Mouse (Mus musculus): ENCODE results near the gene Spty2d1. TPM values are rescaled to one million over a fixed set of nuclear protein-coding genes. Genes with fewer than 3 reads are reported as not detected.

Gene Spty2d1
- polyA plus RNA-seq (2014; fragmentation: Nextera tagmentation; extraction: Ambion mirVana), result 12.0 and 12.3 TPM in 2 replicates

DNA sequence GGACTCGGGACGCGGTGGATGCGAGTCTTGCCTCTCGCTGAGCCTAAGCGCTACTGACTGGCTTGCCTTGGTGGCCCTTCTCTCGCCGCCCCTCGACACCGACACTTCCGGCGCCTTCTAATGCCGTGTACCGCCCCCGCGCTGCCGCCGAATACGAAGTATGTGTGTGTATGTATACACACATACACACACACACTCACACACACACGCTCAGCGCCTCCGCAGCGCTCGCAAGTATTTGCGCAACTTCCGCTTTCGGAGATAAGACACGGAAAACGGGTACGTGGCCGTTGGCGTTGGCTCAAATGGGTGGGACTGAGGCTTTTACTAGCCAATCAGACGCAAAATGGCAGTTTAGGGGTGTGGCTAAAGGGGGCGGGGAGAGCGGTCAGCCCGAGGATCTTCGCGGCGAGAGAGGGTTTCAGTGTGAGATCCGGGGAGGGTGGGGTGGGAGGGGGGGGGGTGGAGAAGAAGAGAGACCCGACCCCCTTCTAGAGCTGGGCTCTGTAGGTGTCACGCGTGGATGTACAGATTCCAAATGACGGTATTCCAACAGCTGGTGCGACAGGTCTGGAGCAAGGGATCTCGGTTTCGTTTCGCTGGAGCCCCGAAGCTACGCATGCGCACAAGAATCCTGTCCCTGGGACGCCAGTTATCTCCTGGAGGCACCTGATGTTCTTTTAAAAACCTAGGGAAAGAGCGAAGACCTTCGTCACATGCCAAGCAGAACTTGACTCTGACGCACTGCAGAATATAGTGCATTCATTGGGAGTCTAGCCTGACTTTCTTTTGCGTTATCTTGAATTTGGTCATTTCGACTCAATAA is at the start of gene Spty2d1:
Spty2d1 (minus strand) TSS at position 244 of the 826 bp plus-strand sequence.
- no peaks in the 10 kb centered on the region for H3K27me3 ChIP-seq (ENCODE audit: control insufficient read depth, insufficient read depth, low read length)
- H3K27ac ChIP-seq (ENCODE audit: low read depth, low read length), result peak within 1 kb of the TSS; percentile 75
- 1% methylated on average over 54 of the region's 57 CpGs for WGBS
- no peaks in the 10 kb centered on the region for H3K9me3 ChIP-seq (ENCODE audit: control insufficient read depth, low read length)
- no peaks in the 10 kb centered on the region for H3K4me1 ChIP-seq (replicated peaks; ENCODE audit: control insufficient read depth, insufficient read depth, low read length)
- DNase-seq (ENCODE audit: low spot score) (peak; percentile 95), ATAC-seq (ENCODE audit: low FRiP score) (peak; percentile 97)
- peak within 1 kb of the TSS; percentile 68 for H3K9ac ChIP-seq (ENCODE audit: low read depth, low read length)
- peak within 1 kb of the TSS; percentile 74 for H3K4me3 ChIP-seq (ENCODE audit: low read depth, low read length)
- H3K4me2 ChIP-seq (replicated peaks; ENCODE audit: low read depth, low read length), result peak within 1 kb of the TSS; percentile 64
- no peaks in the 10 kb centered on the region for H3K36me3 ChIP-seq (ENCODE audit: control insufficient read depth, insufficient read depth, low read length)

DNA sequence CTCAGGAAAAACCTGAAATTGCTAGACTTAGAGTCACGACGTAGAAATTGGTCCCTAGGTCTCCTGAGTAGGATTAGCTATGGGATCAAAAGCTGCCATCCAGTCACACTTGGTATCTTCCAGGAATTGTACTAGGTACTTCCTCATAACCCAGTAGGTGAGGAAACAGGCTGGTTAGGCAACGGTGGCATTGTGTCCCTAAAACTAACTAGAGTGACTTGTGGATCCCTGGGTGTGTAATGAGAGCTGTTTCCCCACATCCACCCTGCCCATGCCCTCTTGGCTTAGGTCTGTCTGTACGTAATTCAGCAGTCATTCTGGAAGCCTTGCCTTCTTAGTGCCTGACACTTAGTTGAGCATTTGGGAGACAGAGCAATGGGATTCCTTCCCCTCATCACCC is 48.1 kb upstream of the Spty2d1 start:
- H3K27me3 ChIP-seq (ENCODE audit: control insufficient read depth, insufficient read depth, low read length), result no peaks in the 10 kb centered on the region
- H3K27ac ChIP-seq (ENCODE audit: low read depth, low read length), result no peak overlapping the region
- peaks cover under 1% of the 10 kb centered on the region; the same call in 1 of the 2 replicates for H3K4me1 ChIP-seq (replicated peaks; ENCODE audit: control insufficient read depth, insufficient read depth, low read length)
- H3K4me3 ChIP-seq (ENCODE audit: low read depth, low read length), result no peak overlapping the region
- DNase-seq (ENCODE audit: low spot score) (no peak), ATAC-seq (ENCODE audit: low FRiP score) (no peak)
- H3K36me3 ChIP-seq (ENCODE audit: control insufficient read depth, insufficient read depth, low read length), result no peaks in the 10 kb centered on the region
- H3K9ac ChIP-seq (ENCODE audit: low read depth, low read length), result no peak overlapping the region
- no peak overlapping the region for H3K4me2 ChIP-seq (replicated peaks; ENCODE audit: low read depth, low read length)
- WGBS, result 83% methylated on average over 4 of the region's 4 CpGs
- no peaks in the 10 kb centered on the region for H3K9me3 ChIP-seq (ENCODE audit: control insufficient read depth, low read length)

DNA sequence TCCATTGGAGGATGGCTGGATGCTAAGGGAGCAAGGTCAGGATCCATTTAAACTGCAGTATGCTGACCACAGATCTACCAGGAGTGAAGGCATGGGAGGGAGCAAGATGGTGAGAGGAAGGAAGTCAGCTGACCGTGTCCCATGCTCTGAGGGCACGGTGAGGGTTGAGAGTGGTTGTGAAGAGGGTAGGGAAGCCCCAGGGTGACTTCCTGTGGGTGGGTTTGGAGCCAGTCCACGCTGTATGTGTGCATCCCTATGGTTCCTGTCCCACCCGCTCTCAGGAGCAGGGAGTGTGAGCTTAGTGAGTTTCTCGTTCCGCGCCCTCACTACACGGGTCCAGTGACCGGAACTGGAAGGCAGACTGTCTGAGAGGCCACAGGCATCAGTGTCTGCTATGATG is 47.5 kb upstream of the Spty2d1 start:
- H3K27me3 ChIP-seq (ENCODE audit: control insufficient read depth, insufficient read depth, low read length), result no peaks in the 10 kb centered on the region
- no peak overlapping the region for H3K4me2 ChIP-seq (replicated peaks; ENCODE audit: low read depth, low read length)
- ATAC-seq (ENCODE audit: low FRiP score), result no peak
- WGBS, result 85% methylated on average over 9 of the region's 9 CpGs
- H3K9ac ChIP-seq (ENCODE audit: low read depth, low read length), result no peak overlapping the region
- H3K4me3 ChIP-seq (ENCODE audit: low read depth, low read length), result no peak overlapping the region
- no peak overlapping the region for H3K27ac ChIP-seq (ENCODE audit: low read depth, low read length)
- H3K9me3 ChIP-seq (ENCODE audit: control insufficient read depth, low read length), result no peaks in the 10 kb centered on the region
- no peak for DNase-seq (ENCODE audit: low spot score)
- no peaks in the 10 kb centered on the region for H3K36me3 ChIP-seq (ENCODE audit: control insufficient read depth, insufficient read depth, low read length)
- H3K4me1 ChIP-seq (replicated peaks; ENCODE audit: control insufficient read depth, insufficient read depth, low read length), result peaks cover 3% of the 10 kb centered on the region; the same call in 1 of the 2 replicates

DNA sequence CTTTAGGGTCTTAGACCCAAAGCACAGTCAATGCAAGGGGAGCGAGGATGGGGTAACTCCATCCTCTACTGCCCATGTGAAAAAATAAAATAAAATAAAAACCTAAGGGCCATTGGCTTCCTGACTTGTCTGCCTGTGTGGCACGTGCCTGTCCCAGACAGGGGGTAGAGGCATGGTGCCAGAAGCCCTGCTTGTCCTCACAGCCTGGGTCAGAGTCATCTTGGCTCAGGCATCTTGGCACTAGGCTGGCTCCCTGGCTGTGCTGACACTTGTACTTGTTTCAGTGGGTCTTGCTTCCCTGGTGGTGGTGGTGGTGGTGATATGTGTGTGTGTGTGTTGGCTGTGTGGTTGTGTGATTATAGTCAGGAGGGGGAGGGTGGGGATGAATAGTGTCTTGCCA is 46.5 kb upstream of the Spty2d1 start:
- no peaks in the 10 kb centered on the region for H3K27me3 ChIP-seq (ENCODE audit: control insufficient read depth, insufficient read depth, low read length)
- 76% methylated on average over 2 of the region's 2 CpGs for WGBS
- no peak for DNase-seq (ENCODE audit: low spot score)

DNA sequence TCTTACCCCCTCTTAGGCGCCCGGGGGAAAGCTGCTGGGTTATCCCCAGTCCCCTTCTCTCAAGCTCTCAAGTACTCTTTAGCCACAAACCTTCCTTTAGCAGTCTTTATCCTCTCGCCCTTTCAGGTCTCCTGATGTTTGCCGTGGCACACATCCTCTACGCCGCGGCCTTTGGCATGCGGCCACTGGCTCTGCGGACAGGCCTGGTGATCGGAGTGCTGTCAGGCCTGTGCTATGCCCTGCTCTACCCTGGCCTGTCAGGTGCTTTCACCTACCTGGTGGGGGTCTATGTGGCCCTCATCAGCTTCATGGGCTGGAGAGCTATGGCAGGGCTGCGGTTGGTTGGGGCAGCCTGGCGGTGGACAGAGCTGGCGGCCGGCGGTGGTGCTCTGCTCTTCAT is 45.1 kb upstream of the Spty2d1 start:
- Histone ChIP-seq H3K4me3 (ENCODE audit: low read depth, low read length) (no peak overlapping the region), H3K27ac (ENCODE audit: low read depth, low read length) (no peak overlapping the region), H3K4me1 (replicated peaks; ENCODE audit: control insufficient read depth, insufficient read depth, low read length) (peaks cover 3% of the 10 kb centered on the region; the same call in 1 of the 2 replicates), H3K27me3 (ENCODE audit: control insufficient read depth, insufficient read depth, low read length) (no peaks in the 10 kb centered on the region), H3K36me3 (ENCODE audit: control insufficient read depth, insufficient read depth, low read length) (no peaks in the 10 kb centered on the region), H3K9ac (ENCODE audit: low read depth, low read length) (no peak overlapping the region), H3K4me2 (replicated peaks; ENCODE audit: low read depth, low read length) (no peak overlapping the region), H3K9me3 (ENCODE audit: control insufficient read depth, low read length) (no peaks in the 10 kb centered on the region)
- ATAC-seq (ENCODE audit: low FRiP score), result no peak
- no peak for DNase-seq (ENCODE audit: low spot score)
- WGBS, result 94% methylated on average over 15 of the region's 15 CpGs

More for the DNA sequence above, 46.5 kb upstream of the Spty2d1 start:
- no peak overlapping the region for H3K9ac ChIP-seq (ENCODE audit: low read depth, low read length)
- ATAC-seq (ENCODE audit: low FRiP score), result no peak
- H3K4me2 ChIP-seq (replicated peaks; ENCODE audit: low read depth, low read length), result no peak overlapping the region
- no peaks in the 10 kb centered on the region for H3K9me3 ChIP-seq (ENCODE audit: control insufficient read depth, low read length)
- H3K27ac ChIP-seq (ENCODE audit: low read depth, low read length), result no peak overlapping the region
- no peaks in the 10 kb centered on the region for H3K36me3 ChIP-seq (ENCODE audit: control insufficient read depth, insufficient read depth, low read length)
- no peak overlapping the region for H3K4me3 ChIP-seq (ENCODE audit: low read depth, low read length)
- peaks cover 3% of the 10 kb centered on the region; the same call in 1 of the 2 replicates for H3K4me1 ChIP-seq (replicated peaks; ENCODE audit: control insufficient read depth, insufficient read depth, low read length)

DNA sequence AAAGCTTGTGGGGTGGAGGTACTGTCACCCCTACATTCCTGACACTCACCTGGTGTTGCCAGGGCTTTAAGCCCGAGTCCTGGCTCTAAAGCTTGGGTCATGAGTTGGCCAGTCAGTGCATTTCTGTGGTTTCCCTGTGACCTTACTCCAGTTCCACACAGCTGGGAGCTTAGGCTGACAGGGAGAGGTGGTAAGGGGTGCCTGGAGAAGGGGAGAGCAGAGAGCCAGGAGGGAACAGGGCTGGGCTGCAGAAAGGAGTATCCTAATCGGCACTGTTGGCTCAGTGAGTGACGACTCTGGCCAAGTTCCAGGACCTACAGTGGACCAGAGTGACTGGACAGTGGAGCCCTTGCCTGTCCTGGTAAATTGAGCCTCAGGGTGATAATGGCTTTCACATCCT is 44.1 kb upstream of the Spty2d1 start:
- no peak overlapping the region for H3K4me3 ChIP-seq (ENCODE audit: low read depth, low read length)
- H3K9me3 ChIP-seq (ENCODE audit: control insufficient read depth, low read length), result no peaks in the 10 kb centered on the region
- no peaks in the 10 kb centered on the region for H3K27me3 ChIP-seq (ENCODE audit: control insufficient read depth, insufficient read depth, low read length)
- DNase-seq (ENCODE audit: low spot score) (no peak), ATAC-seq (ENCODE audit: low FRiP score) (no peak)
- H3K27ac ChIP-seq (ENCODE audit: low read depth, low read length), result no peak overlapping the region
- 66% methylated on average over 3 of the region's 3 CpGs for WGBS
- peaks cover 3% of the 10 kb centered on the region; the same call in 1 of the 2 replicates for H3K4me1 ChIP-seq (replicated peaks; ENCODE audit: control insufficient read depth, insufficient read depth, low read length)
- H3K4me2 ChIP-seq (replicated peaks; ENCODE audit: low read depth, low read length), result no peak overlapping the region
- no peaks in the 10 kb centered on the region for H3K36me3 ChIP-seq (ENCODE audit: control insufficient read depth, insufficient read depth, low read length)
- H3K9ac ChIP-seq (ENCODE audit: low read depth, low read length), result no peak overlapping the region

DNA sequence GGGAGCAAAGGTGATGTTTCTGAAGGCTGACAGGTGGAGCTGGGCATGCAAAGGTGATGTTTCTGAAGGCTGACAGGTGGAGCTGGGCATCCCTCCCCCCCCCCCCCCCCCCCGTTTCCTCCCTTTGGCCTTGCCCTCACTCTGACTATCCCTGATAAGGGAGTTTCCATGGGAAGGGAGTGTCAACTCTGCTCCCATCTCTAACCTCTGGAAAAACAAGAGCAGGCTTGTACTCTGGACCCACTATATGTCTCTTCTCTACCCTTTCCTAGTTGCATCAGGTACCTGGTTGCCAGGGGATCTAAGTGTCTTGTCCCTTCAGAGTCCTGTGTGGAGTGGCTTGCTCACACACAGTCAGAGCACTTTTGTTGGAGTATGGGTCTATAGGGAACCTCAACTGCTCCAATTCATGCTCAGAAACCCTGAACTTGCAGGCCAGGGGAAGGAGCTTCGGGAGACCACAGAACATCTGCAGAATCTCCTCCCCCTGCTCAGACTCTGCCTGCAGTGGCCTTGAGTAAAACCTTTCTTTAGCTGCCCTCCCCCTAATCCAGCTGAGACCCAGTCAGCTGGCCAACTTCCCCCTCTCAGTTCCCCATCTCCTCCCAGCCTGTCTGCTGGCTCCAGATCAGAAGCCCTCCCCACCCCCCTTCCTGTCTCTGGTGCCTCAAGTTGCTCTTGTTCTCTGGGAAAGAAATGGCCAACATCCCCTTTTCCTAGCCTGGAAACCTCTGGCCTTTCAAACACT is 43.4 kb upstream of the Spty2d1 start:
- WGBS, result 6% methylated on average over 1 of the region's 2 CpGs
- H3K27me3 ChIP-seq (ENCODE audit: control insufficient read depth, insufficient read depth, low read length), result no peaks in the 10 kb centered on the region
- no peaks in the 10 kb centered on the region for H3K36me3 ChIP-seq (ENCODE audit: control insufficient read depth, insufficient read depth, low read length)
- no peak overlapping the region for H3K9ac ChIP-seq (ENCODE audit: low read depth, low read length)
- H3K9me3 ChIP-seq (ENCODE audit: control insufficient read depth, low read length), result no peaks in the 10 kb centered on the region
- ATAC-seq (ENCODE audit: low FRiP score) (no peak), DNase-seq (ENCODE audit: low spot score) (peak; percentile 19)
- peak overlapping the region; percentile 86 for H3K4me3 ChIP-seq (ENCODE audit: low read depth, low read length)
- H3K27ac ChIP-seq (ENCODE audit: low read depth, low read length), result no peak overlapping the region
- peak overlapping the region; percentile 81 for H3K4me2 ChIP-seq (replicated peaks; ENCODE audit: low read depth, low read length)
- H3K4me1 ChIP-seq (replicated peaks; ENCODE audit: control insufficient read depth, insufficient read depth, low read length), result peaks cover 3% of the 10 kb centered on the region; the same call in 1 of the 2 replicates

DNA sequence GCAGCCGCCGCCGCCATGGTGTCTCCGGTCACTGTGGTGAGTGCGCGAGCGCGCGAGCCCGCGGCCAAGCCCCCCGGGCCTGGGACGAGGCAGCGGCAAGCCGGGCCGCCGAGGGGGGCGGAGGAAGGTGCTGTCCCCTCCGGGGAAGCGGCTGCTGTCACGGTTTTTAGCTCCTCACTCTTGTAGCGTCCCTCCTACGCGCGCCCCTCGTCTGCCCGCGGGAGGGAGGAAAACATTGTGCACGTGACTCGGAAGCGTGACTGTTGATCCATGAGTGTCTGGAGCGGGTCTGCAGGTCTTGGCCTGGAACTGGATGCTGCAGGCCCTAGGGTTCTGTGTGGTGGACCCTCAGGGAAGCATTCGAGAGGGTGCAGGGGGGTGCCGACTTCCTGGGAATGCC is 42.6 kb upstream of the Spty2d1 start:
- Histone ChIP-seq H3K9me3 (ENCODE audit: control insufficient read depth, low read length) (no peaks in the 10 kb centered on the region), H3K27ac (ENCODE audit: low read depth, low read length) (peak overlapping the region; percentile 91), H3K9ac (ENCODE audit: low read depth, low read length) (peak overlapping the region; percentile 87), H3K36me3 (ENCODE audit: control insufficient read depth, insufficient read depth, low read length) (no peaks in the 10 kb centered on the region), H3K4me2 (replicated peaks; ENCODE audit: low read depth, low read length) (peak overlapping the region; percentile 81), H3K4me3 (ENCODE audit: low read depth, low read length) (peak overlapping the region; percentile 86), H3K27me3 (ENCODE audit: control insufficient read depth, insufficient read depth, low read length) (no peaks in the 10 kb centered on the region), H3K4me1 (replicated peaks; ENCODE audit: control insufficient read depth, insufficient read depth, low read length) (peaks cover 3% of the 10 kb centered on the region; the same call in 1 of the 2 replicates)
- WGBS, result 0% methylated on average over 29 of the region's 34 CpGs
- peak; percentile 85 for ATAC-seq (ENCODE audit: low FRiP score)
- no peak for DNase-seq (ENCODE audit: low spot score)

Measured in hindbrain, embryonic 11.5 days (tissue).